Mouse (Mus musculus): ENCODE data around the gene Thbd. TPM values are rescaled to one million over a fixed set of nuclear protein-coding genes. Genes with fewer than 3 reads are reported as not detected.

Thbd gene
- total RNA-seq (2014; rRNA removed) (16.2 and 24.2 TPM in 2 replicates), polyA plus RNA-seq (2015; fragmentation: Nextera tagmentation; extraction: Ambion mirVana) (9.6 and 11.1 TPM in 2 replicates)

DNA sequence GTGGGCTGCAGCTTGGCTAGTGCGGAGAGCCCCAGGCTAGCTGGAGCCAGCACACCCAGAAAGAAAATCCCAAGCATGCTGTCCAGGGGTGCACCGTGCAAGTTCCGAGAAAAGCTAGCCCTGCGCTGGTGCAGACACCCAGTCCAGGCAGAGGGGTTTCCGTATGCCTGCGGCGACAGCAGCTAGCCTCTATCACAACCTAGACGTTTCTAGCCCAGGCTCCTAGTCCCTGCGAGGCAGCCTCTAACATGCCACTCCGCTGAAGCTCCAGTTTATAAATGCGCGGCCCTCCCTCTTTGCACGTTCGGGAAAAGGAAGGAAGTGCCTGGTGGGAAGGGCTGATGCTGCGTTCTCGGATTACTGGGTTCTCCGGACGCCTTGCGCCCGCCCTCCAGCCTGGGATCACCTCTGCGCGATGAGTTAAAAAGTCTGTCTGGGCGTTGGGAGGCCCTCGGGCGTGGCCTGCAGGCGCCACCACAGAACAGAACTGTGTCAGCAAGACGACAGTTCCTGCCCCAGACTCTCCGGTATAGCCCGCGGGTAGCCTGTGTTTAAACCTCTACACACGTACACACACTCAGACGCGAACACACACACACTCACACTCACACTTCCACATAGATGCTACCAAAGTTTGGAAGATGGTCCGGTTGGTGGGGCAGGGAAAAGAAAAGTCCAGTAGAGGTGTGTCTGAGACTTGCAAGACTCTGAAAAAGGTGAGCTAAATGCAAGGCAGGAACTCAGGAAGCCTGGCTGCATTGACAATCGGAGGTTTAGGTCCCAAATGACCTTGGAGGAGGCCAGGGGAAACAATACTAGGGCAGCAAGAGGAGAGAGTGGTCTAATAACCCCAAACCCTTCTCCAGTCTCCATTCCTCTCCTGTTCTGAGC lies at the start of gene Thbd:
TSS of gene Thbd (minus strand) at position 319 of the 891 bp plus-strand sequence.
- H3K27ac ChIP-seq (ENCODE audit: low read depth, low read length) = no peak within 1 kb of the TSS
- no peak for TF ChIP-seq CTCF (IDR thresholded peaks at IDR 0.05; ENCODE audit: low read depth)
- peak within 1 kb of the TSS; percentile 22; the same call in 1 of the 2 replicates for H3K9ac ChIP-seq
- DNase-seq = peak; percentile 55
- WGBS = 4% methylated on average over 35 of the region's 35 CpGs
- peaks cover 18% of the 10 kb centered on the region; the same call in 1 of the 2 replicates for H3K4me1 ChIP-seq (ENCODE audit: insufficient read depth)
- peak within 1 kb of the TSS; percentile 25 for H3K4me3 ChIP-seq (ENCODE audit: low read depth, low read length)
- no peaks in the 10 kb centered on the region for H3K9me3 ChIP-seq (ENCODE audit: low read length)
- H3K27me3 ChIP-seq (ENCODE audit: insufficient read depth, low read length) = peaks cover 31% of the 10 kb centered on the region
- H3K4me2 ChIP-seq (ENCODE audit: low read depth) = peak within 1 kb of the TSS; percentile 54
- ATAC-seq = peak; percentile 45
- no peaks in the 10 kb centered on the region for H3K36me3 ChIP-seq (ENCODE audit: insufficient read depth)

DNA sequence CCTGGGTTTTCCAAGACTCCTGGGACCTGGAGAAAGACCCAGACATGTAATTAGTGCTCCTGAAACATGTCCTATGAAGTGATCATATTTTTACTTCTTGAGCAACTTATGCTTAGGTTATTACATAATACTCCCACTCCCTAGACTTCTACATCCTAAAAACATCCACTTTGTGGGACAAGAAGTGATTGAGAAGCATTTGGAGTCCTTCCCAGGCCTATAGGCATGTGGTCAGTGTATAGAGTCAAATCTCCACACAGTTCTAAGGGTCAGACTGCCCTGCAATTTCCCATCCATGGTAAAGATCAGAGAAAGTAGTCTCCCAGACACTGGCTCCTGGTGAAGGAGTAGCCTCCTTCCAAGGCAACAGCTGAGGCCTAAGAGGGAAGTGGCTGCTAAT lies 47.4 kb upstream of the Thbd start:
- ATAC-seq (no peak), DNase-seq (no peak)
- Histone ChIP-seq H3K27ac (ENCODE audit: low read depth, low read length) (no peak overlapping the region), H3K27me3 (ENCODE audit: insufficient read depth, low read length) (no peaks in the 10 kb centered on the region), H3K9me3 (ENCODE audit: low read length) (no peaks in the 10 kb centered on the region), H3K36me3 (ENCODE audit: insufficient read depth) (no peaks in the 10 kb centered on the region), H3K9ac (no peak overlapping the region), H3K4me1 (ENCODE audit: insufficient read depth) (no peaks in the 10 kb centered on the region), H3K4me3 (ENCODE audit: low read depth, low read length) (no peak overlapping the region), H3K4me2 (ENCODE audit: low read depth) (no peak overlapping the region)
- no peak for TF ChIP-seq CTCF (IDR thresholded peaks at IDR 0.05; ENCODE audit: low read depth)

DNA sequence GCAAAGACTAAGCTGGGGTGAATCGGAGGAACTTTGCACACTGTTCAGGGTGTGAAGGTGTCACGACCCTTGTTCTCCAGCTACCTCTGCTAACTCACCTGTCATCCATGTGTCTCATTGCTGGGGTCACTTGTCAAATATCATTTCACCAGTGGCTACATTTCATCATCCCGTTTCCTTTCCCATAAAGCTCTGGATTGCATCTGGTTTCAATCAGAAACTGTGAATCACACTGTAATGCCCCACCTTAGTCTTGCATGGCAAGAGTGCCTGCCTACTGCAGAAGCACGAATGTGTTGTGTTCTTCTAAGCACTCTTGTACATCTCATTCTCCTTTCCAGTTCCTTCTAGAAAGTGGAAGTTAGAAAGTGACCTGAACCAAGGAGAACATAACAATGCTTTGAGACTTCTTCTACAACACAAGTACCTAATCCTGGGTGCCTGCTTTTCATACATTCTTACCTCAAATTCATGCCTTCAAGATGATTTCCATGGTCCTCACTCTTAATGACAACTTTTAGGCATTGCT lies 46.1 kb upstream of the Thbd start:
- Histone ChIP-seq H3K27ac (ENCODE audit: low read depth, low read length) (no peak overlapping the region), H3K9ac (no peak overlapping the region), H3K4me3 (ENCODE audit: low read depth, low read length) (no peak overlapping the region), H3K9me3 (ENCODE audit: low read length) (no peaks in the 10 kb centered on the region), H3K36me3 (ENCODE audit: insufficient read depth) (no peaks in the 10 kb centered on the region), H3K4me1 (ENCODE audit: insufficient read depth) (no peaks in the 10 kb centered on the region), H3K4me2 (ENCODE audit: low read depth) (no peak overlapping the region), H3K27me3 (ENCODE audit: insufficient read depth, low read length) (no peaks in the 10 kb centered on the region)
- DNase-seq (no peak), ATAC-seq (no peak)
- 82% methylated on average over 4 of the region's 4 CpGs for WGBS
- TF ChIP-seq CTCF (IDR thresholded peaks at IDR 0.05; ENCODE audit: low read depth) = no peak

DNA sequence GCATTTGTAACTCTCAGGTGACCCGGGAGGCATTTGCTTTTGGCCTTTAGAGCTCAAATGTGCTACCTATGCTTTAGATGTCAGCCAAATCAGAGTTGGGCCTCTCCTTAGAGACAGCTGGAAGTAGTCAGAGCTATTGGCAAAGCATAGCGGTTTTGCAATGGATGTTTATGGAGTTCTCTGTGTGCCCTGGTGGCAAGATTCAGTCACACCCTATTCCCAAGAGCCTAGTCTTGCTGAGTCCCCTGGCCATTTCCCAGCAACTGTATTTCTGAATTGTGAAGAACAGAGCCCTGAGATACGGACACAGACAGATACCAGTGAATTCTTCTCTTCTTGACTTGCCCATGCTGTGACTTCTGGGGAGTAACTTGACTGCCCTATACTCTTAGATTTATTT lies 45.1 kb upstream of the Thbd start:
- no peaks in the 10 kb centered on the region for H3K9me3 ChIP-seq (ENCODE audit: low read length)
- no peaks in the 10 kb centered on the region for H3K36me3 ChIP-seq (ENCODE audit: insufficient read depth)
- H3K27me3 ChIP-seq (ENCODE audit: insufficient read depth, low read length) = no peaks in the 10 kb centered on the region
- DNase-seq (no peak), ATAC-seq (no peak)
- no peaks in the 10 kb centered on the region for H3K4me1 ChIP-seq (ENCODE audit: insufficient read depth)
- H3K4me2 ChIP-seq (ENCODE audit: low read depth) = no peak overlapping the region
- H3K27ac ChIP-seq (ENCODE audit: low read depth, low read length) = no peak overlapping the region
- TF ChIP-seq CTCF (IDR thresholded peaks at IDR 0.05; ENCODE audit: low read depth) = no peak
- H3K9ac ChIP-seq = no peak overlapping the region
- 93% methylated on average over 3 of the region's 3 CpGs for WGBS
- H3K4me3 ChIP-seq (ENCODE audit: low read depth, low read length) = no peak overlapping the region

DNA sequence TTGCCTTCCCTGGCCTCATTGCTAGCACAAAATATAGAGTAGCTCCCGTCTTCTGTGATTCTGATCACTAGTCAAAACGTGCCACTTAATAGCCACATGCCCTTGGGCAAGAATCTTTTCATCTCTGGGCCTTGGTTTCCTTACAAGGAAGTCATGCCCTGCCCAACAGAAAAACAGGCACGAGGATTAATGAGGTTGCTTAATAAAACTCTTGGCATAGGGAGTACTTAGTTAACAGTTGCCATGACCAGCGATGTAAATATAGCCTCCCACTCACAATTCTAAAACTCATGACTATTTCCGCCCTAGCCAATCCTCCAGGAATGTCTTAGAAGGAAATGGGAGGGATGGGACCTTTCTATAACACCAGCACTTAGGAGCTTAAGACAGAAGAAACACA lies 43.5 kb upstream of the Thbd start:
- Histone ChIP-seq H3K9ac (no peak overlapping the region), H3K4me2 (ENCODE audit: low read depth) (no peak overlapping the region), H3K36me3 (ENCODE audit: insufficient read depth) (no peaks in the 10 kb centered on the region), H3K4me3 (ENCODE audit: low read depth, low read length) (no peak overlapping the region), H3K27ac (ENCODE audit: low read depth, low read length) (no peak overlapping the region), H3K9me3 (ENCODE audit: low read length) (no peaks in the 10 kb centered on the region), H3K4me1 (ENCODE audit: insufficient read depth) (no peaks in the 10 kb centered on the region), H3K27me3 (ENCODE audit: insufficient read depth, low read length) (no peaks in the 10 kb centered on the region)
- ATAC-seq (no peak), DNase-seq (no peak)
- TF ChIP-seq CTCF (IDR thresholded peaks at IDR 0.05; ENCODE audit: low read depth) = no peak
- WGBS = 60% methylated on average over 5 of the region's 5 CpGs

DNA sequence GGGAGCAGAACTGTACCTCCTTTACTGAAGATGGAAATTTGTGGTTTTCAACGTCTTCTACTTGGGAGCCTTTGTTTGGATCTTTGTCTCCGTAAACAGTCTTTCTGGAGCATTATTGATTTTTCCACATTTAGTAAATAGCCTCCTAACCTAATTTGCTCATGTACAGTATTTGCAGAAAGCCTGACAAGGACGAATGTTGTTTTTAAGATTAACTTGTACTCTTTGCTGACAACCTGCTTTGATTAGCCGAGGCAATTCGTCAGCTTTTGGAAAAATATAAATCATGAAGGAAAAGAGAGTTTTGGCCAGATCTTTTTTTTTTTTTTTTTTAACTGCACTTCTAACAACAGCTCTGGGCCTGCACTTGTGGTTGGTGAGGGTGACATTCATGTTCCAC lies 42.6 kb upstream of the Thbd start:
- Histone ChIP-seq H3K27me3 (ENCODE audit: insufficient read depth, low read length) (no peaks in the 10 kb centered on the region), H3K4me3 (ENCODE audit: low read depth, low read length) (no peak overlapping the region), H3K9ac (no peak overlapping the region), H3K4me1 (ENCODE audit: insufficient read depth) (no peaks in the 10 kb centered on the region), H3K27ac (ENCODE audit: low read depth, low read length) (no peak overlapping the region), H3K36me3 (ENCODE audit: insufficient read depth) (no peaks in the 10 kb centered on the region), H3K4me2 (ENCODE audit: low read depth) (no peak overlapping the region), H3K9me3 (ENCODE audit: low read length) (no peaks in the 10 kb centered on the region)
- no peak for ATAC-seq
- no peak for TF ChIP-seq CTCF (IDR thresholded peaks at IDR 0.05; ENCODE audit: low read depth)
- DNase-seq = no peak
- 88% methylated on average over 5 of the region's 5 CpGs for WGBS

DNA sequence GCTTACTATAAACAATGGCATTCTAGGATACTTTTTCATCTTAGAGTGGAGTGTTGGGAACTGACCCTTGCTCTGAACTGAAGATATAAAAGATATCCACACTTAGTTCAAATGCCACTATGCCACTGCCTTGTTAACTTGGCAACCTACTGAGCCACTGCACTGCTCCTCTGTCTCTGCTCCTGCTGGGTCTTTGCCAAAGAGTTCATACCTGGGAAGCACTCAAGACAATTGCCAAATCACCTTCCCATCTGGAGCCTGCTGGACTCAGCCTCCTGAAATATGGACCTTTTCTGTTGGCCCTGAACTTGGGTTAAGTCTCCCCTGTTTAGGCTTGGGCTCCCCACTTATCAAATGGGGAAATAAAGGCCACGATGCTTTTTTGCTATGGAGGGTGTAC lies 41.7 kb upstream of the Thbd start:
- Histone ChIP-seq H3K27ac (ENCODE audit: low read depth, low read length) (no peak overlapping the region), H3K4me1 (ENCODE audit: insufficient read depth) (no peaks in the 10 kb centered on the region), H3K4me3 (ENCODE audit: low read depth, low read length) (no peak overlapping the region), H3K36me3 (ENCODE audit: insufficient read depth) (no peaks in the 10 kb centered on the region), H3K27me3 (ENCODE audit: insufficient read depth, low read length) (no peaks in the 10 kb centered on the region), H3K9ac (no peak overlapping the region), H3K9me3 (ENCODE audit: low read length) (no peaks in the 10 kb centered on the region), H3K4me2 (ENCODE audit: low read depth) (no peak overlapping the region)
- WGBS = 95% methylated on average over 1 of the region's 1 CpGs
- ATAC-seq (no peak), DNase-seq (no peak)
- no peak for TF ChIP-seq CTCF (IDR thresholded peaks at IDR 0.05; ENCODE audit: low read depth)

Data from forebrain, postnatal 0 days (tissue).